Mouse (Mus musculus): Measurements from ENCODE around the gene Plbd2. TPM values are rescaled to one million over a fixed set of nuclear protein-coding genes. Genes with fewer than 3 reads are reported as not detected.
A peak's percentile ranks its signal among the peaks of the same experiment; 100 is the strongest.

Plbd2 gene
- polyA plus RNA-seq, 1 experiment from 2014 or later, result 29.3 TPM

- ATAC-seq, result no peak
- no peak overlapping the region for H3K9ac ChIP-seq (replicated peaks)
- no peaks in the 10 kb centered on the region for H3K9me3 ChIP-seq
- 68% methylated on average over 11 of the region's 11 CpGs for WGBS
- H3K4me3 ChIP-seq (replicated peaks), result no peak overlapping the region
- H3K27me3 ChIP-seq, result no peaks in the 10 kb centered on the region
- H3K36me3 ChIP-seq, result peaks cover 41% of the 10 kb centered on the region
- H3K27ac ChIP-seq, result no peak overlapping the region
- peaks cover 7% of the 10 kb centered on the region; the same call in 1 of the 2 replicates for H3K4me1 ChIP-seq (replicated peaks)
- no peak overlapping the region for H3K4me2 ChIP-seq (replicated peaks)
These were observed 11.0 kb downstream of the Plbd2 start for GRCm38 (mm10) chr5:120492437-120492836.

- WGBS, result 82% methylated on average over 8 of the region's 8 CpGs
- Histone ChIP-seq H3K4me3 (replicated peaks) (no peak overlapping the region), H3K9me3 (no peaks in the 10 kb centered on the region), H3K4me1 (replicated peaks) (peaks cover 7% of the 10 kb centered on the region; the same call in 1 of the 2 replicates), H3K27ac (0 out of 2 replicates have a peak overlapping the region, but pooled peaks have one; percentile 10), H3K36me3 (peaks cover 55% of the 10 kb centered on the region), H3K9ac (replicated peaks) (no peak overlapping the region), H3K4me2 (replicated peaks) (no peak overlapping the region), H3K27me3 (no peaks in the 10 kb centered on the region)
- no peak for ATAC-seq
These were observed 12.7 kb downstream of the Plbd2 start for GRCm38 (mm10) chr5:120490679-120491192.

- no peak overlapping the region for H3K9ac ChIP-seq (replicated peaks)
- no peaks in the 10 kb centered on the region for H3K9me3 ChIP-seq
- no peak overlapping the region for H3K4me3 ChIP-seq (replicated peaks)
- no peak overlapping the region for H3K4me2 ChIP-seq (replicated peaks)
- no peaks in the 10 kb centered on the region for H3K4me1 ChIP-seq (replicated peaks)
- no peak overlapping the region for H3K27ac ChIP-seq
- H3K27me3 ChIP-seq, result no peaks in the 10 kb centered on the region
- ATAC-seq, result no peak
- peaks cover 69% of the 10 kb centered on the region for H3K36me3 ChIP-seq
- WGBS, result 88% methylated on average over 8 of the region's 8 CpGs
These were observed 15.6 kb downstream of the Plbd2 start for GRCm38 (mm10) chr5:120487844-120488243.

DNA sequence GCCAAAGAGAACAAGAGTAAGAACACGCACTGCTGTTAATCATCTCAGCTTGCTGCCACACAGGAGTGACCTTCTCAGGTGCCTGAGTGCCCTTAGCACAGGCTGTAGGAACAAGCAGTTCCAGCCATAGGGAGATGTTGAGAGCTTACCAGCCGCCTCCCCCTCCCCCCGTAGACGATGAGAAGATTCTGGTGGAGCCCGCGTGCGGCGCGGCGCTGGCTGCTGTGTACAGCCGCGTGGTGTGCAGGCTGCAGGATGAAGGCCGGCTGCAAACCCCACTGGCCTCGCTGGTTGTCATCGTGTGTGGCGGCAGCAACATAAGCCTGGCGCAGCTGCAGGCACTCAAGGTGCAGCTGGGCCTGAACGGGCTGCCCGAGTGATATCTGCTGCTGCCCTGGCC is 20.0 kb downstream of the Plbd2 start:
- Histone ChIP-seq H3K4me2 (replicated peaks) (no peak overlapping the region), H3K27ac (0 out of 2 replicates have a peak overlapping the region, but pooled peaks have one; percentile 2), H3K9ac (replicated peaks) (no peak overlapping the region), H3K27me3 (no peaks in the 10 kb centered on the region; the same call in 1 of the 2 replicates), H3K4me3 (replicated peaks) (no peak overlapping the region), H3K4me1 (replicated peaks) (peaks cover 5% of the 10 kb centered on the region; the same call in 1 of the 2 replicates), H3K9me3 (no peaks in the 10 kb centered on the region), H3K36me3 (peaks cover 51% of the 10 kb centered on the region)
- 88% methylated on average over 19 of the region's 19 CpGs for WGBS
- no peak for ATAC-seq

- no peak for ATAC-seq
- Histone ChIP-seq H3K4me2 (replicated peaks) (no peak overlapping the region), H3K27ac (no peak overlapping the region), H3K9me3 (no peaks in the 10 kb centered on the region), H3K4me3 (replicated peaks) (no peak overlapping the region), H3K4me1 (replicated peaks) (peaks cover 5% of the 10 kb centered on the region; the same call in 1 of the 2 replicates), H3K27me3 (peaks cover 2% of the 10 kb centered on the region; the same call in 1 of the 2 replicates), H3K36me3 (peaks cover 29% of the 10 kb centered on the region), H3K9ac (replicated peaks) (no peak overlapping the region)
- 66% methylated on average over 9 of the region's 9 CpGs for WGBS
These were observed 22.2 kb downstream of the Plbd2 start for GRCm38 (mm10) chr5:120481205-120481604.

GRCm38 (mm10) chr5:120479538-120479937 is 23.9 kb downstream of the Plbd2 start:
- ATAC-seq, result no peak
- 76% methylated on average over 4 of the region's 4 CpGs for WGBS
- H3K27me3 ChIP-seq, result peaks cover 2% of the 10 kb centered on the region; the same call in 1 of the 2 replicates

DNA sequence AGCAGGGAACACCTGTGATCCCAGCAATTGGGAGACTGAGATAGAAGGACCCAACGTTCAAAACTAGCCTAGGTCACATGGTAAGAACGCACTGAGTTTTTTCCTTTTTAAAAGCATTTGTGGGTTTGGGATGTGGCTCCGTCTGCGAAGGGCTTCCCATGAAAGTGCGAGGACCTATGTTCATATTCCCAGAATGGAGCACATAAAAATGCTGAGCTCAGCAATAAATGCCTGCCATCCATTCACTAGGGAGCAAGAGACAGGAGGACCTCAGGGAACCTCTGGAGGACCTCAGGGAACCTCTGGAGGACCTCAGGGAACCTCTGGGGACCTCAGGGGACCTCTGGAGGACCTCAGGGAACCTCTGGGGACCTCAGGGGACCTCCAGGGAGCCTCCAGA is 25.4 kb downstream of the Plbd2 start:
- Histone ChIP-seq H3K27ac (no peak overlapping the region), H3K9me3 (no peaks in the 10 kb centered on the region), H3K36me3 (no peaks in the 10 kb centered on the region), H3K4me1 (replicated peaks) (peaks cover 5% of the 10 kb centered on the region; the same call in 1 of the 2 replicates), H3K4me3 (replicated peaks) (no peak overlapping the region), H3K27me3 (peaks cover 2% of the 10 kb centered on the region; the same call in 1 of the 2 replicates), H3K9ac (replicated peaks) (no peak overlapping the region), H3K4me2 (replicated peaks) (no peak overlapping the region)
- 87% methylated on average over 5 of the region's 5 CpGs for WGBS
- ATAC-seq, result no peak

More at GRCm38 (mm10) chr5:120479538-120479937, 23.9 kb downstream of the Plbd2 start:
- Histone ChIP-seq H3K27ac (no peak overlapping the region), H3K4me1 (replicated peaks) (peaks cover 5% of the 10 kb centered on the region; the same call in 1 of the 2 replicates), H3K9ac (replicated peaks) (no peak overlapping the region), H3K9me3 (no peaks in the 10 kb centered on the region), H3K36me3 (peaks cover 13% of the 10 kb centered on the region), H3K4me3 (replicated peaks) (no peak overlapping the region), H3K4me2 (replicated peaks) (no peak overlapping the region)

DNA sequence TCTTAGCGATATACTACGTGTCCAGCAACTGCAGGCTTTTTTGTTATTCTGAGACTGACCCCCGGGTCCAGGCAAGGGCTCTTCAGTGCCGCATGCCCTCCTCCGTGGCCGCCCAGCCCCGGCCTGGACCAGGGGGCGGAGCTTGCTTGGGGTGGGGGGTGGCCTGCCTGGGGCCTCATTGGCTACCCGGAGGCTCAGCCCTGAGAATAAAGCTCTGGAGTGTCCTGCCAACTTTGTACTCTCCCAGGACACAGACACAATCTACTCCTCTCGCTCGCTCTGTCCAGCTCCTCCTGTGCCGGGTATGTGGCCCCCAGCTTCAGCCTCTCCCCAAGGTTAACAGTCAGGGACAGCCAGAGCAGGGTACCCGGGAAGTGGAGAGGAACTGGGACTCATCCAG is 27.1 kb downstream of the Plbd2 start, which contains the start of gene Sds:
Gene Sds (plus strand): TSS at position 231 of the 400 bp plus-strand sequence.
- Histone ChIP-seq H3K36me3 (no peaks in the 10 kb centered on the region), H3K9ac (replicated peaks) (no peak within 1 kb of the TSS), H3K27me3 (peaks cover 2% of the 10 kb centered on the region; the same call in 1 of the 2 replicates), H3K9me3 (no peaks in the 10 kb centered on the region), H3K4me3 (replicated peaks) (no peak within 1 kb of the TSS), H3K4me1 (replicated peaks) (peaks cover 4% of the 10 kb centered on the region; the same call in 1 of the 2 replicates), H3K27ac (no peak within 1 kb of the TSS), H3K4me2 (replicated peaks) (no peak within 1 kb of the TSS)
- 0 out of 2 replicates have a peak, but pooled peaks have one; percentile 6 for ATAC-seq
- 12% methylated on average over 13 of the region's 13 CpGs for WGBS

GRCm38 (mm10) chr5:120475861-120476260 is 27.6 kb downstream of the Plbd2 start:
- no peak overlapping the region for H3K4me2 ChIP-seq (replicated peaks)
- no peak overlapping the region for H3K9ac ChIP-seq (replicated peaks)
- H3K36me3 ChIP-seq, result no peaks in the 10 kb centered on the region
- 56% methylated on average over 8 of the region's 8 CpGs for WGBS
- H3K4me3 ChIP-seq (replicated peaks), result no peak overlapping the region
- H3K27me3 ChIP-seq, result peaks cover 2% of the 10 kb centered on the region; the same call in 1 of the 2 replicates
- H3K27ac ChIP-seq, result no peak overlapping the region
- peak; percentile 60; the same call in 1 of the 2 replicates for ATAC-seq
- H3K4me1 ChIP-seq (replicated peaks), result no peaks in the 10 kb centered on the region; the same call in 1 of the 2 replicates
- no peaks in the 10 kb centered on the region for H3K9me3 ChIP-seq

- no peak for ATAC-seq
- Histone ChIP-seq H3K27me3 (0 out of 2 replicates have a peak, but pooled peaks cover 2% of the 10 kb centered on the region), H3K4me3 (replicated peaks) (no peak overlapping the region), H3K9me3 (no peaks in the 10 kb centered on the region), H3K9ac (replicated peaks) (no peak overlapping the region), H3K36me3 (no peaks in the 10 kb centered on the region), H3K27ac (no peak overlapping the region), H3K4me1 (replicated peaks) (no peaks in the 10 kb centered on the region), H3K4me2 (replicated peaks) (no peak overlapping the region)
- WGBS, result 93% methylated on average over 2 of the region's 2 CpGs
These were observed 30.1 kb downstream of the Plbd2 start for GRCm38 (mm10) chr5:120473361-120473760.

- no peak within 1 kb of the TSS for H3K9ac ChIP-seq (replicated peaks)
- H3K4me3 ChIP-seq (replicated peaks), result no peak within 1 kb of the TSS
- H3K4me2 ChIP-seq (replicated peaks), result no peak within 1 kb of the TSS
- H3K27ac ChIP-seq, result no peak within 1 kb of the TSS
- H3K27me3 ChIP-seq, result 0 out of 2 replicates have a peak, but pooled peaks cover 2% of the 10 kb centered on the region
- no peaks in the 10 kb centered on the region for H3K36me3 ChIP-seq
- H3K9me3 ChIP-seq, result no peaks in the 10 kb centered on the region
- no peaks in the 10 kb centered on the region for H3K4me1 ChIP-seq (replicated peaks)
- no peak for ATAC-seq
- WGBS, result 81% methylated on average over 8 of the region's 8 CpGs
These were observed 30.7 kb downstream of the Plbd2 start, which contains the start of gene Sdsl for GRCm38 (mm10) chr5:120472770-120473169. Gene Sdsl, minus strand, starts transcription at chr5:120472810.

GRCm38 (mm10) chr5:120471538-120471937 is 31.9 kb downstream of the Plbd2 start:
- WGBS, result 65% methylated on average over 4 of the region's 4 CpGs
- no peak for ATAC-seq
- no peak overlapping the region for H3K9ac ChIP-seq (replicated peaks)

More at GRCm38 (mm10) chr5:120471538-120471937, 31.9 kb downstream of the Plbd2 start:
- Histone ChIP-seq H3K4me1 (replicated peaks) (0 out of 2 replicates have a peak, but pooled peaks cover 3% of the 10 kb centered on the region), H3K27ac (no peak overlapping the region), H3K4me2 (replicated peaks) (no peak overlapping the region), H3K36me3 (no peaks in the 10 kb centered on the region), H3K9me3 (no peaks in the 10 kb centered on the region), H3K27me3 (0 out of 2 replicates have a peak, but pooled peaks cover 1% of the 10 kb centered on the region), H3K4me3 (replicated peaks) (no peak overlapping the region)

Measured in midbrain, embryonic 13.5 days (tissue).